Mouse (Mus musculus) monocyte, adult 2 months (primary cell): ENCODE results near the gene Gm36028.

Experiments
- DNase-seq, 2 experiments: peaks; one replicate each; pipeline ENCODE4 v3.0.0; 2022; ENCODE audit warnings: low spot score in 2 of 2, low read depth in 1 of 2

The Gm36028 gene

DNA sequence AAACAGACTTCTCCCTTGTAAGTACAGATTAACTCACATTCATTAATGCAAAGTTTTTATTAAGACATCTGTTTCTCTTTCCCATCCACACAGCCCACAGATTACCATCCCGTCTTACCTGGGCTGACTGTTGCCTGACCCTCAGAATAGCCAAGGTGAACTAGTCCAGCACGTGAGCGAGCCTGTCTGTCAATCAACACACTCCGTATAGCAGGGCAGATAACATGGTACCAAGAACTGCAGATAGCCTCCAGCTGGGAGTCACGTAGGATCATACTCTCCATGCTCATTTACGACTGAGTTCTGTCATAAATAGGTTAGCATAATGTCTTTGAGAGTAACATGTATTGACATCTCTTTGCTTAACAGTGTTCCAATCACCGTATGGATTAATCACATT, at the start of gene Gm36028:
Gene Gm36028, minus strand, starts transcription at position 118 of the 400 bp plus-strand sequence.
- DNase-seq: no peak

DNA sequence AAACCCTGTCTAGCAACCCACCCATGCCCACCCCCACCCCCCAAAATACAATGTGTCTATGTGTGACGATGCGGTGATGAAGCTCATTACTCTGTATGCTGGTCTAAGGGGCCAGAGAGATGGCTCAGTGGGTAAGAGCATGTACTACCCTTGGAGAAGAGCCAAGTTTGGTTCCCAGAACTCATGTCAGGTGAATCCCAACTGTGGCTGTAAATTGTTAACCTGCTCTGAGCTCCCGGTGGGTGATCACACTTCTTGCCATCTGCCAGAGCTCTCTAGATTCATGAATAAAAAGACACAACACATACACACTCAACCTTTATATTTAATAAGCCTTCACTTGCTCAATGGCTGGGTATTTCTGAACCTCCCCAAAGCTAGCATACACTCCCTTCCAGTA, 45.5 kb upstream of the Gm36028 start:
- DNase-seq: no peak

DNA sequence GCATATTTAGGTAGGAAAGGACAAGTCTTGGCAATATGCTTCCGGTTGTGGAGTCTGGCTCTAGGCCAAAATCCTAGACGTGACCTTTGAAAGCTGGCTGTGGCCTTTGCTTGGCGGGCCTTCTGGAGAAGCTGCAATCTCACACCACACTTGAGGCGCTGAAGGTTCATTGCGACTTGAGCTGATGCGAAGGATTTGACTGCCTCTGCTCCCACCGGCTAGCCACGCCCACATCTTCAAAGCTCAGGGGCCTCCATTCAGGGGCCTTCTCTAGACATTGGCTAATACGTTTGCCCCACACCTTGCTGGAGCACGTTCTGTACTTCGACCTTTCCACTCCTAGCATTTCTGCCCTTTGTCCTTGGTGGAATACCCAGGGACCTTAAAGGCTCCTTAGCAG, 40.4 kb upstream of the Gm36028 start:
- no peak for DNase-seq

DNA sequence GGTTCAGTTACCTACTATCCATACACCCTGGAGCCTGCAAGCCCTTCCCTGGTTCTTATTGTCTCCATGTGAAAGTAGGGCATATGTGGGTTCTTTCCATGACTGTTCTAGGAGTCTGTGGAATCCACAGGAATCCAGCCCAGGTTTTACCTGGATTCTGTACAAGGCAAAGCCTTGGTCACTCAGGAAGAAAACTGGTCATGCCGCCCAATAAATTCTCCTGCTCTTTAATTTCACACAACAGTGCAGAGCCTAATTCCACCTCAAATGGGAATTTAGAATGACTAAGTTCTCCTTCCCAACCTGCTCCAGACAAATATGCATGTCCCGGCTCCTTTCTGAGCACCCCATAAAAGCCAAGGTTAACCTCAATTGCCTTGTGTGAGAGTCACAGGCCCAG, 38.4 kb upstream of the Gm36028 start:
- DNase-seq: no peak

GRCm38 (mm10) chr16:37898790-37899189, 37.8 kb upstream of the Gm36028 start:
- DNase-seq: no peak

DNA sequence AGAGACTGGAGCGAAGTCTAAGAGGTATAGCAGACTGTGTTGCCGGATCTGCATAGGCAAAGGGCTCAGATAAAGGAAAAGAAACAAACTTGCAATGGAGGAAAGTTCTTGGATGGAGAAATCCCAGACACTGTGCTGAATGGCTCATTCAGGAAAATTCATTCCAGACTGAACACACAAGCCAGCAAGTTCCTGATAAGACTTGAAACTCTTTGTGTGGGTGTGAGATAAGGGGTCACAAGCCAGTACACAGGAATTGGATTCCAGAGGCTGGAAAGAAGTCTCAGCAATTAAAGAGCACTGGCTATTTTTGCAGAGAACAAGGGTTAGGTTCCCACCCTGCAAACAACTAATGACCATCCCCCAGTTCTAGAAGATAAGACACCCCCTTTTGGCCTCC, 33.0 kb upstream of the Gm36028 start:
- no peak for DNase-seq

DNA sequence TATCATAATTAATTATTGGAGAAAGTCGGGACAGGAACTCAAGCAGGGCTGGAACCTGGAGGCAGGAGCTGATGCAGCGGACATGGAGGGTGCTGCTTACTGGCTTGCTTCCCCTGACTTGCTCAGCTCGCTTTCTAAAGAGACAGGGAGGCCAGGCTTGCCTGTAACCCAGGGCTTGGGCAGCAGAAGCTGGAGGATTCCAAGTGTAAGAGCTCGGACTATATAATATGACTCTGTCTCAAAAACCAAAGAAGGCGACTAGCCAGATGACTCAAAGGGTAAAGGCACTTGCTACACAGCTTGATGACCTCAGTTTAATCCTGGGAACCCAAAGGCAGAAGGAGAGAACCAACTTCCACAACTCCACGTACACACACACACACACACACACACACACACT, 32.4 kb upstream of the Gm36028 start:
- no peak for DNase-seq

GRCm38 (mm10) chr16:37892667-37893066, 31.7 kb upstream of the Gm36028 start:
- DNase-seq: no peak

- DNase-seq: no peak
These were observed 28.0 kb upstream of the Gm36028 start for GRCm38 (mm10) chr16:37888986-37889385.

DNA sequence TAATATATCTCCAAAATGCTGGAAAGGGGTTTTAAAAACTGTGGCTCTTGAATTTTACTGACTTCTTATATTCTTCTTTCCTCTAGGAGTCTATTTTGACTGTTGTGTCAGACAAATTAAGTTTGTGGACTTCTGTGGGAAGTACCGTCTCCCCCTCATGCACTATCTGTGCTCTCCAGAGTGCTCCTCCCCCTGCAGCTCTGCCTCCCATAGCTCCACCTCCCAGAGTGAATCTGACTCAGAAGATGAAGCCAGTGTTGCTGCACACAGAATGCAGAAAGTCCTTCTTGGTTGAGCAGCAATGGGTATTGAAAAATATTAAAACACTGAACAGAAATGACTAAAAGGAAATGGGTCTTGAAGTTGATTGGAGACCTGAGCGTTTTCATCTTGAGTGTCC, 20.2 kb upstream of the Gm36028 start:
- DNase-seq: no peak

- no peak for DNase-seq
These were observed 18.9 kb upstream of the Gm36028 start for GRCm38 (mm10) chr16:37879750-37880419.

DNA sequence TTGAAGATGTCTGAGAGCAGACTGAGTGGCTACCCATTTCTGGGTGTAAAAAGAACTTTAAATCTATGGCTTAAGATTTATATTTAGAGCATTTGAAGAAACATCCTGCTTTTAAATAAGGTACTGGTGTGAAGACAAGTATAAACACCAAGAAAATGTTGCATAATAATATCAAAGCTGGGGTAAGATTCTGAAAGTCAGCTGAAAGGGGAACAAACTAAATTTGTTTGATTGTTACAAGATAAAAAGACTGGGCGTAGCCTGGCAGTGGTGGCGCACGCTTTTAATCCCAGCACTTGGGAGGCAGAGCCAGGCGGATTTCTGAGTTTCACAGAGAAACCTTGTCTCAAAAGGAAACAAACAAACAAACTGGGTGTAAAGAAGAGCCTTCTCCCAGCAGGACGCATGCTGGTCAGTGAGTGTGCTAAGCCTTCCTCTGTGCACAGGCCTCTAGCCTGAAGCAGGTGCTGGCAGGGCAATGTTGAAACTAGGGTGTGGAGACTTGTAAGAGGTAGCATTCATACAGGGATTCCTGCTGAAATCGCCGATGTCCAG, 18.1 kb upstream of the Gm36028 start:
- no peak for DNase-seq

- DNase-seq: no peak
These were observed 16.5 kb upstream of the Gm36028 start for GRCm38 (mm10) chr16:37877406-37877805.

GRCm38 (mm10) chr16:37874501-37875235, 13.7 kb upstream of the Gm36028 start:
- DNase-seq: no peak

GRCm38 (mm10) chr16:37871112-37871715, 10.3 kb upstream of the Gm36028 start:
- DNase-seq: no peak

DNA sequence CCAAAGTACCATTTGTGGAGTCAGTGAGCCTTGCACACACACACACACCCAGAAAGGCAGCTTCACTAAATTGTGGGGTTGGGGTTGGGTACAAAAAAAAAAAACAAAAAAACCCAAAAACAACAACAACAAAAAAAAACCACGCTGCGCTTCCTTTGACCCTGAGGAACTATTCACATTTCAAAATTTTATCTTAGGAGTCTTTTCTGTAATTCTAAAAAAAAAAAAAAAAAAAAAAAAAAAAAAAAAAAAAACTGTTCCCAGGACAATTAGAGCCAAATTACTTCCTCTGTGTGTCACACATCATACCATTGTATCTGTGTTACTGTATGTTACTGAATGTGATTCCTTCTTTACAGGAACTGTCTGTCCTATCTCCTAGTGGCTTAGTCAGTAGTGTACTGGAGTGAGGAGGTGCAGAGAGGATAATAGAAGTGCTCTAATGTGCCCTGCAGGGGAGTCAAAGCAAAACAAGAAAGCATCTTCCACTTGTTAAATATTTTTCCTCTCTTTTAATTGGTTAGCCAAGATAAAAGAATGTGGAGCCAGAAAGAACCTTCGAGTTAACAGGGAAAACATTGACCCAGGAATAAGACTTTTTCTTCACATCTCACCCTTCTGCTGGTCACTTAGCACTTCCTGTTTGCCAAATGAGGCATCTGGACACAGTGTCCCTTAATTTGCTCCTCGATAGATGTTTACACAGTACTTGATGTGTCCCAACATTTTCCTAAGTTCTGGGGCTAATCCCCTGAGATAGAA, 8.7 kb upstream of the Gm36028 start:
- no peak for DNase-seq

- DNase-seq: no peak
These were observed 7.8 kb upstream of the Gm36028 start for GRCm38 (mm10) chr16:37868506-37869469.

- DNase-seq: peak; percentile 40 to 75
These were observed 7.0 kb upstream of the Gm36028 start, which contains the start of gene Lrrc58 for GRCm38 (mm10) chr16:37867791-37868505. Lrrc58 (plus strand) TSS chr16:37868389.

GRCm38 (mm10) chr16:37865841-37866240, 4.9 kb upstream of the Gm36028 start:
- no peak for DNase-seq
